21 mouse cellular contexts compared by ENCODE assay signal in the genomic region with DNA sequence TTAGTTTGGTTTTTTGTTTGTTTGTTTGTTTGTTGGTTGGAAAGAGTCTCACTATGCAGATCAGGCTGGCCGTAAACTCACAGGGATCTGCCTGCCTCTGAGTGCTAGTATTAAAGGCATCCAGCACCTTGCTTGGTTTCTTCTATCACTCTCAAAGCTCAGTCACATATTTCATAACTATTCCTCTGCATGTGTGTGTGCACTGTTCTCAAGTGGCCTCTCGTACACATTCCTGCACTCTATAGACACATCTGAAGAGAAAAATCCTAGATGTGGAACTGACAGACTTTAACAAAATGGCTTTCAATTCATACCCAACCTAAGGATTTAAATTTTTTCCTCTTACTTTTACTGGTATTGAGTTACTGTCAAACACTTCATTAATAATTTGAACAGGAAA. TPM values are rescaled to one million over a fixed set of nuclear protein-coding genes. Genes with fewer than 3 reads are reported as not detected.
DNase-seq lines count a peak whose midpoint lies in the region; ATAC-seq and TF ChIP-seq lines count a peak whose summit lies in the region.
"Had no signal": no experiment of that assay in that cellular context is flagged by ENCODE, and none has a peak within 500 bp of the region (broad histone marks: within the 10 kb centered on the region; RNA-seq: fewer than 3 reads in every experiment).

No protein-coding gene starts in this region.

- TF ChIP-seq POLR2A in lung, adult 2 months (IDR thresholded peaks at IDR 0.05; ENCODE audit: borderline replicate concordance, extremely low read depth, low read depth, low read length): no peak

- WGBS in kidney, embryonic 16.5 days: 69% methylated on average over 2 of the region's 2 CpGs
- WGBS in lung, embryonic 16.5 days: 48% methylated on average over 2 of the region's 2 CpGs
- WGBS in lung, adult 2 months: 57% methylated on average over 2 of the region's 2 CpGs

- no peak for ATAC-seq in kidney, embryonic 16.5 days (ENCODE audit: low FRiP score, low TSS enrichment)
- ATAC-seq in lung, embryonic 16.5 days (ENCODE audit: low read depth): peak; percentile 88
- ATAC-seq: CD4-positive, CD25-positive, alpha-beta regulatory T cell, adult 4 months; forebrain, embryonic 16.5 days had no signal

- H3K27me3 ChIP-seq in kidney, embryonic 16.5 days (ENCODE audit: insufficient read depth, low read length): no peaks in the 10 kb centered on the region
- no peaks in the 10 kb centered on the region for H3K27me3 ChIP-seq in lung, embryonic 16.5 days (ENCODE audit: control insufficient read depth, insufficient read depth, low read depth, low read length)
- H3K27me3 ChIP-seq: embryonic facial prominence, embryonic 12.5 days; forebrain, embryonic 12.5 days had no signal

- no peak for DNase-seq in gastrocnemius, adult 2 months
- no peak for DNase-seq in gastrocnemius, postnatal 25 days
- no peak for DNase-seq in kidney, adult 18-20 months
- DNase-seq in lung, adult 2 months: no peak
- DNase-seq in left cerebral cortex, adult 2 months (ENCODE audit: extremely low spot score in 1 of 2, low spot score in 2 of 2): no peak
- DNase-seq: adrenal gland, postnatal 10 days; B cell, adult 2 months; cerebellum, adult 11-12 months; cerebellum, adult 9-10 months; cerebellum, postnatal 25 days; gastrocnemius, postnatal 14 days had no signal

- H3K27ac ChIP-seq in gastrocnemius, adult 2 months: peak overlapping the region; percentile 52
- H3K27ac ChIP-seq in kidney, embryonic 16.5 days (ENCODE audit: low read length): peak overlapping the region; percentile 61
- peak overlapping the region; percentile 58 for H3K27ac ChIP-seq in lung, embryonic 16.5 days (ENCODE audit: low read length)
- no peak overlapping the region for H3K27ac ChIP-seq in left cerebral cortex, adult 2 months
- H3K27ac ChIP-seq: forebrain, embryonic 12.5 days; heart, embryonic 10.5 days; hindbrain, embryonic 10.5 days; hindbrain, embryonic 14.5 days had no signal

- H3K4me1 ChIP-seq in kidney, embryonic 16.5 days (ENCODE audit: insufficient read depth, low read length): peaks cover 49% of the 10 kb centered on the region
- peaks cover 14% of the 10 kb centered on the region for H3K4me1 ChIP-seq in lung, embryonic 16.5 days (replicated peaks; ENCODE audit: control insufficient read depth, insufficient read depth, low read length)
- H3K4me1 ChIP-seq in lung, adult 2 months (ENCODE audit: control insufficient read depth, insufficient read depth, low read length): peaks cover 7% of the 10 kb centered on the region; the same call in 1 of the 2 replicates
- H3K4me1 ChIP-seq: embryonic facial prominence, embryonic 12.5 days; forebrain, embryonic 12.5 days had no signal

- H3K4me3 ChIP-seq in gastrocnemius, adult 2 months: no peak overlapping the region
- H3K4me3 ChIP-seq in kidney, embryonic 16.5 days (ENCODE audit: low read length): no peak overlapping the region
- H3K4me3 ChIP-seq in lung, embryonic 16.5 days (ENCODE audit: low read length): no peak overlapping the region
- H3K4me3 ChIP-seq in lung, adult 2 months (replicated peaks; ENCODE audit: extremely low read depth, low read depth, low read length): no peak overlapping the region
- H3K4me3 ChIP-seq in left cerebral cortex, adult 2 months: no peak overlapping the region
- H3K4me3 ChIP-seq: embryonic facial prominence, embryonic 12.5 days; forebrain, embryonic 12.5 days; heart, embryonic 10.5 days; hindbrain, embryonic 10.5 days had no signal

- H3K9me3 ChIP-seq in kidney, embryonic 16.5 days (ENCODE audit: low read length): no peaks in the 10 kb centered on the region
- no peaks in the 10 kb centered on the region for H3K9me3 ChIP-seq in lung, embryonic 16.5 days (ENCODE audit: control insufficient read depth, low read length)
- H3K9me3 ChIP-seq: embryonic facial prominence, embryonic 12.5 days; forebrain, embryonic 12.5 days; G1E; heart, embryonic 10.5 days; hindbrain, embryonic 10.5 days had no signal

- intact Hi-C loops in gastrocnemius, adult 2 months (cut with DNase I): no loop called here
- intact Hi-C loops in left cerebral cortex, adult 2 months (cut with DNase I): no loop called here

- H3K36me3 ChIP-seq in kidney, embryonic 16.5 days (ENCODE audit: insufficient read depth, low read length): peaks cover under 1% of the 10 kb centered on the region; the same call in 1 of the 2 replicates
- no peaks in the 10 kb centered on the region for H3K36me3 ChIP-seq in lung, embryonic 16.5 days (ENCODE audit: control insufficient read depth, insufficient read depth, low read length)

- no peak overlapping the region for H3K4me2 ChIP-seq in kidney, embryonic 16.5 days (replicated peaks; ENCODE audit: low read depth, low read length)
- H3K4me2 ChIP-seq in lung, embryonic 16.5 days (ENCODE audit: low read depth, low read length): no peak overlapping the region
- H3K4me2 ChIP-seq: embryonic facial prominence, embryonic 12.5 days; forebrain, embryonic 12.5 days; hindbrain, embryonic 14.5 days had no signal

- H3K9ac ChIP-seq in kidney, embryonic 16.5 days (replicated peaks; ENCODE audit: low read length): no peak overlapping the region; the same call in 1 of the 2 replicates
- H3K9ac ChIP-seq in lung, embryonic 16.5 days (ENCODE audit: low read length): no peak overlapping the region
- H3K9ac ChIP-seq: embryonic facial prominence, embryonic 12.5 days; forebrain, embryonic 12.5 days; hindbrain, embryonic 14.5 days had no signal

- no peak for TF ChIP-seq CTCF in gastrocnemius, adult 2 months (IDR thresholded peaks at IDR 0.05)
- no peak for TF ChIP-seq CTCF in lung, adult 2 months (IDR thresholded peaks at IDR 0.05; ENCODE audit: insufficient read depth, low read length)
- TF ChIP-seq CTCF in left cerebral cortex, adult 2 months (IDR thresholded peaks at IDR 0.05): no peak

RNA-seq across cellular contexts. Expression of a gene that starts 25.4 kb away (rescaled TPM):
- 100 to 1,000 TPM; 170 to 229 TPM for total RNA-seq in gastrocnemius, adult 2 months (2021)
- 100 to 1,000 TPM; 169 to 183 TPM for total RNA-seq in gastrocnemius, postnatal 25 days (2021)
- 163 and 182 TPM in 2 replicates for polyA plus RNA-seq in kidney, embryonic 16.5 days (2015; fragmentation: Nextera tagmentation; extraction: Ambion mirVana)
- polyA plus RNA-seq in lung, embryonic 16.5 days (2015; fragmentation: Nextera tagmentation; extraction: Ambion mirVana): 124 and 141 TPM in 2 replicates
- polyA plus RNA-seq in lung, adult 2 months (2012; rRNA removed): 125 and 170 TPM in 2 replicates
- total RNA-seq in left cerebral cortex, adult 2 months (2021): 10 to 100 TPM; 77.4 to 77.5 TPM

RNA-seq across cellular contexts. Expression of a gene that starts 48.2 kb away (rescaled TPM):
- under 1 TPM in 1 of 2 experiments, not detected in 1; 0.03 TPM for total RNA-seq in gastrocnemius, adult 2 months (2021)
- under 1 TPM; 0.05 to 0.08 TPM for total RNA-seq in gastrocnemius, postnatal 25 days (2021)
- 0.64 and 0.67 TPM in 2 replicates for polyA plus RNA-seq in kidney, embryonic 16.5 days (2015; fragmentation: Nextera tagmentation; extraction: Ambion mirVana)
- polyA plus RNA-seq in lung, embryonic 16.5 days (2015; fragmentation: Nextera tagmentation; extraction: Ambion mirVana): 0.26 and 0.30 TPM in 2 replicates
- 0.74 and 0.95 TPM in 2 replicates for polyA plus RNA-seq in lung, adult 2 months (2012; rRNA removed)
- total RNA-seq in left cerebral cortex, adult 2 months (2021): 100 to 1,000 TPM; 300 to 320 TPM

RNA-seq across cellular contexts. Expression of a gene that starts 51.8 kb away (rescaled TPM):
- 10 to 100 TPM in 1 of 2 experiments, 1 to 10 TPM in 1; 9.3 to 11.9 TPM for total RNA-seq in gastrocnemius, adult 2 months (2021)
- 10 to 100 TPM in 1 of 2 experiments, 1 to 10 TPM in 1; 8.2 to 12.1 TPM for total RNA-seq in gastrocnemius, postnatal 25 days (2021)
- polyA plus RNA-seq in kidney, embryonic 16.5 days (2015; fragmentation: Nextera tagmentation; extraction: Ambion mirVana): 37.2 and 45.5 TPM in 2 replicates
- polyA plus RNA-seq in lung, embryonic 16.5 days (2015; fragmentation: Nextera tagmentation; extraction: Ambion mirVana): 36.8 and 41.6 TPM in 2 replicates
- polyA plus RNA-seq in lung, adult 2 months (2012; rRNA removed): 15.1 and 21.4 TPM in 2 replicates
- 100 to 1,000 TPM; 122 to 130 TPM for total RNA-seq in left cerebral cortex, adult 2 months (2021)

RNA-seq across cellular contexts. Expression of a gene that starts 58.3 kb away (rescaled TPM):
- 1 to 10 TPM; 1.0 to 1.4 TPM for total RNA-seq in gastrocnemius, adult 2 months (2021)
- 1 to 10 TPM; 1.6 to 1.8 TPM for total RNA-seq in gastrocnemius, postnatal 25 days (2021)
- 40.8 and 43.7 TPM in 2 replicates for polyA plus RNA-seq in kidney, embryonic 16.5 days (2015; fragmentation: Nextera tagmentation; extraction: Ambion mirVana)
- polyA plus RNA-seq in lung, embryonic 16.5 days (2015; fragmentation: Nextera tagmentation; extraction: Ambion mirVana): 19.1 and 21.9 TPM in 2 replicates
- 7.0 and 13.3 TPM in 2 replicates for polyA plus RNA-seq in lung, adult 2 months (2012; rRNA removed)
- 10 to 100 TPM; 32.1 to 38.0 TPM for total RNA-seq in left cerebral cortex, adult 2 months (2021)

Comparison
In these comparisons a context has a peak if more than half of its experiments do, and no peak if none do; other contexts are left out.
1. RNA of a gene that starts 48.2 kb away (total RNA-seq): 300 to 320 TPM in left cerebral cortex, adult 2 months; 0.05 to 0.08 TPM in gastrocnemius, postnatal 25 days and 0.03 TPM in gastrocnemius, adult 2 months; every median in the first group is over 100 times any median in the second.
2. RNA of a gene that starts 51.8 kb away (total RNA-seq): 122 to 130 TPM in left cerebral cortex, adult 2 months; 8.2 to 12.1 TPM in gastrocnemius, postnatal 25 days and 9.3 to 11.9 TPM in gastrocnemius, adult 2 months; every median in the first group is over 4 times any median in the second.